Mouse (Mus musculus): Measurements from ENCODE around the gene Tyk2. TPM values are rescaled to one million over a fixed set of nuclear protein-coding genes. Genes with fewer than 3 reads are reported as not detected.

The Tyk2 gene
- polyA plus RNA-seq, 2 experiments = 4.0 to 5.7 TPM

- WGBS (ENCODE audit: insufficient replicate concordance) = 61% methylated on average over 4 of the region's 4 CpGs
- no peak for DNase-seq (ENCODE audit: low read depth in 3 of 3, low spot score in 3 of 3)
- no peak overlapping the region for H3K4me3 ChIP-seq (ENCODE audit: insufficient read depth in 1 of 2, low read depth in 2 of 2, low read length in 2 of 2)
- no peaks in the 10 kb centered on the region for H3K27me3 ChIP-seq (ENCODE audit: control insufficient read depth, insufficient read depth, low read length)
- H3K36me3 ChIP-seq (replicated peaks; ENCODE audit: control insufficient read depth, insufficient read depth, low read depth) = peaks cover 10% of the 10 kb centered on the region
- no peak overlapping the region for H3K9ac ChIP-seq (replicated peaks)
- H3K27ac ChIP-seq = no peak overlapping the region
- ATAC-seq (ENCODE audit: insufficient read depth) = no peak
- H3K4me1 ChIP-seq (replicated peaks; ENCODE audit: control insufficient read depth in 2 of 2, insufficient read depth in 2 of 2, low read length in 1 of 2) = peaks cover 3 to 11% of the 10 kb centered on the region in 2 experiments; a peak in 2 of 4 replicates
- no peaks in the 10 kb centered on the region for H3K9me3 ChIP-seq (ENCODE audit: control insufficient read depth, low read length)
- no peak overlapping the region for H3K4me2 ChIP-seq (ENCODE audit: low read depth)
- no peak for TF ChIP-seq CTCF (IDR thresholded peaks at IDR 0.05; ENCODE audit: low read depth)
- TF ChIP-seq EP300 (IDR thresholded peaks at IDR 0.05; ENCODE audit: low read depth) = no peak
Observed at GRCm38 (mm10) chr9:21135329-21135890, 4.4 kb upstream of the Tyk2 start.

- no peak overlapping the region for H3K27ac ChIP-seq
- no peak for ATAC-seq (ENCODE audit: insufficient read depth)
- H3K4me2 ChIP-seq (ENCODE audit: low read depth) = no peak overlapping the region
- TF ChIP-seq EP300 (IDR thresholded peaks at IDR 0.05; ENCODE audit: low read depth) (no peak), CTCF (IDR thresholded peaks at IDR 0.05; ENCODE audit: low read depth) (no peak)
- peaks cover 3 to 13% of the 10 kb centered on the region in 2 experiments; a peak in 2 of 4 replicates for H3K4me1 ChIP-seq (replicated peaks; ENCODE audit: control insufficient read depth in 2 of 2, insufficient read depth in 2 of 2, low read length in 1 of 2)
- peaks cover 10% of the 10 kb centered on the region for H3K36me3 ChIP-seq (replicated peaks; ENCODE audit: control insufficient read depth, insufficient read depth, low read depth)
- H3K4me3 ChIP-seq (ENCODE audit: insufficient read depth in 1 of 2, low read depth in 2 of 2, low read length in 2 of 2) = no peak overlapping the region
- DNase-seq (ENCODE audit: low read depth in 3 of 3, low spot score in 3 of 3) = no peak
- 47% methylated on average over 9 of the region's 9 CpGs for WGBS (ENCODE audit: insufficient replicate concordance)
- H3K27me3 ChIP-seq (ENCODE audit: control insufficient read depth, insufficient read depth, low read length) = no peaks in the 10 kb centered on the region
- H3K9ac ChIP-seq (replicated peaks) = no peak overlapping the region
- no peaks in the 10 kb centered on the region for H3K9me3 ChIP-seq (ENCODE audit: control insufficient read depth, low read length)
Observed at GRCm38 (mm10) chr9:21134595-21135328, 3.7 kb upstream of the Tyk2 start.

GRCm38 (mm10) chr9:21133064-21133707 is 2.1 kb upstream of the Tyk2 start:
- ATAC-seq (ENCODE audit: insufficient read depth) (no peak), DNase-seq (ENCODE audit: low read depth in 3 of 3, low spot score in 3 of 3) (no peak)
- no peaks in the 10 kb centered on the region for H3K27me3 ChIP-seq (ENCODE audit: control insufficient read depth, insufficient read depth, low read length)
- no peaks in the 10 kb centered on the region; the same call in 1 of the 2 replicates for H3K36me3 ChIP-seq (replicated peaks; ENCODE audit: control insufficient read depth, insufficient read depth, low read depth)
- TF ChIP-seq EP300 (IDR thresholded peaks at IDR 0.05; ENCODE audit: low read depth) = no peak
- peak; percentile 4; the same call in 1 of the 2 replicates for TF ChIP-seq CTCF (IDR thresholded peaks at IDR 0.05; ENCODE audit: low read depth)
- WGBS (ENCODE audit: insufficient replicate concordance) = 31% methylated on average over 9 of the region's 9 CpGs
- H3K4me3 ChIP-seq (ENCODE audit: insufficient read depth in 1 of 2, low read depth in 2 of 2, low read length in 2 of 2) = no peak overlapping the region
- no peak overlapping the region for H3K4me2 ChIP-seq (ENCODE audit: low read depth)
- peaks cover 3 to 13% of the 10 kb centered on the region in 2 experiments; a peak in 2 of 4 replicates for H3K4me1 ChIP-seq (replicated peaks; ENCODE audit: control insufficient read depth in 2 of 2, insufficient read depth in 2 of 2, low read length in 1 of 2)
- H3K9me3 ChIP-seq (ENCODE audit: control insufficient read depth, low read length) = no peaks in the 10 kb centered on the region
- H3K27ac ChIP-seq = no peak overlapping the region
- no peak overlapping the region for H3K9ac ChIP-seq (replicated peaks)

- no peak overlapping the region for H3K4me3 ChIP-seq (ENCODE audit: insufficient read depth in 1 of 2, low read depth in 2 of 2, low read length in 2 of 2)
Observed at GRCm38 (mm10) chr9:21132102-21132775, 1.2 kb upstream of the Tyk2 start.

More at GRCm38 (mm10) chr9:21132102-21132775, 1.2 kb upstream of the Tyk2 start:
- Histone ChIP-seq H3K36me3 (replicated peaks; ENCODE audit: control insufficient read depth, insufficient read depth, low read depth) (no peaks in the 10 kb centered on the region), H3K9me3 (ENCODE audit: control insufficient read depth, low read length) (no peaks in the 10 kb centered on the region), H3K4me1 (replicated peaks; ENCODE audit: control insufficient read depth in 2 of 2, insufficient read depth in 2 of 2, low read length in 1 of 2) (peaks cover 3 to 13% of the 10 kb centered on the region in 2 experiments; a peak in 2 of 4 replicates), H3K27ac (no peak overlapping the region), H3K9ac (replicated peaks) (no peak overlapping the region), H3K4me2 (ENCODE audit: low read depth) (no peak overlapping the region), H3K27me3 (ENCODE audit: control insufficient read depth, insufficient read depth, low read length) (no peaks in the 10 kb centered on the region)
- DNase-seq (ENCODE audit: low read depth in 3 of 3, low spot score in 3 of 3) (no peak), ATAC-seq (ENCODE audit: insufficient read depth) (no peak)
- WGBS (ENCODE audit: insufficient replicate concordance) = 61% methylated on average over 12 of the region's 12 CpGs
- TF ChIP-seq CTCF (IDR thresholded peaks at IDR 0.05; ENCODE audit: low read depth) = peak; percentile 54
- TF ChIP-seq EP300 (IDR thresholded peaks at IDR 0.05; ENCODE audit: low read depth) = no peak

All from liver, embryonic 14.5 days (tissue).